Mouse (Mus musculus): ENCODE data around the gene Ecd.

DNA sequence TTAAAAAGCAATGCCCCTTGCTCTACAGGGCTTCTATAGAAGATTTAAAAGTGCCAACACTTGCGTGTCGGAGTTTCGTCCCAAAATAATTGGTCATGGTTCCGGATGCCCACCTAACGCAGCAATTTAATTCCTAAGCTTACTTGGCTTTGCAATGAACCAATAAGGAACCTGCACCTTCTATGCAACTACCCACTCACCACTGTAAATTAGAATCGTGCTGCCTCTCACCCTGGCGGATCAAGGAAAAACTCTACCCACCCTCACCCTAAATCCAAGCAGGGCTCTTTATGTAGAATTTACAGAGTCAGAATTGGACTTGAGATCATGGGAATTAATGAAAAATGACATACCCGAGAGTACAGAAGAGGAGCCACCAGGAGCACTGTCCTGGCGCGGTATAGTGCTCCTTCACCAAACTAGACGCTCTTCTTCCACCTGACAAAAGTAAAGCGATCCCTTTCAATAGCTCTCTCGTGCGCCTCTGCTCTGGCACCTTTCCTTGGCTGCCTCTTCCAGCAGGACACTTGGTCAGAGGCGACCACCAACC, 405 bp downstream of the Ecd start:
- no peak for TF ChIP-seq MAFK (IDR thresholded peaks at IDR 0.05; ENCODE audit: insufficient read depth, low read depth, low read length)
- TF ChIP-seq ZC3H11A (IDR thresholded peaks at IDR 0.05; ENCODE audit: borderline replicate concordance, low read depth, low read length) = no peak
- TF ChIP-seq HCFC1 (IDR thresholded peaks at IDR 0.05; ENCODE audit: borderline replicate concordance, insufficient read depth, low read length) = no peak

Measured in ES-E14 (cell line).